Mouse (Mus musculus): Measurements from ENCODE around the gene Mon2. TPM values are rescaled to one million over a fixed set of nuclear protein-coding genes. Genes with fewer than 3 reads are reported as not detected.

Mon2 gene
- polyA plus RNA-seq, 1 experiment from 2014 or later: 15.1 TPM

GRCm38 (mm10) chr10:122990606-122991005, 85.7 kb downstream of the Mon2 start:
- no peak overlapping the region for H3K27ac ChIP-seq (ENCODE audit: low read depth, low read length)
- peaks cover 8% of the 10 kb centered on the region for H3K4me1 ChIP-seq (ENCODE audit: control insufficient read depth, insufficient read depth, low read depth, low read length)

DNA sequence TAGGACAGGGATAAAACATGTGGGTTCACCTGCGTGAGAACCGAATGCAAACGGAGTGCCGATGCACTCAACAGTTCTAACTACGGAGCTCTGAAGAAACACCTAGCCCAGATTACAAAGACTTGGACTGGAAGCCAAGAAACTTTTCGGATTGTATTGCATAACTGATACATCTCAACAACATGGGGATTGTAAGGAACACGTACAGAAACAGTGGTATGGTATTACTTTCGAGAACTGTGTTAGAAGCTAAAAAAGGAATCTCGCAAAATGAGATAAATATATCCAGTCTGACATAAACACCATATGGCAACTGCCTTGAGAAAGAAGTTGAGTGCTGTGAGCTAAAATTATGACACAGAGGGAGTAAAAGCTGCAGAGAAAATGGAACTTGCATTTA, 86.4 kb downstream of the Mon2 start:
- no peak for ATAC-seq
- Histone ChIP-seq H3K9me3 (ENCODE audit: control insufficient read depth, low read length) (no peaks in the 10 kb centered on the region), H3K4me3 (ENCODE audit: low read length) (no peak overlapping the region), H3K36me3 (ENCODE audit: control insufficient read depth, insufficient read depth, low read length) (peaks cover 6% of the 10 kb centered on the region; the same call in 1 of the 2 replicates), H3K4me2 (ENCODE audit: low read length) (no peak overlapping the region), H3K4me1 (ENCODE audit: control insufficient read depth, insufficient read depth, low read depth, low read length) (peaks cover 8% of the 10 kb centered on the region), H3K27me3 (replicated peaks; ENCODE audit: control insufficient read depth, insufficient read depth, low read length) (no peaks in the 10 kb centered on the region), H3K9ac (ENCODE audit: low read depth, low read length) (no peak overlapping the region), H3K27ac (ENCODE audit: low read depth, low read length) (no peak overlapping the region)
- 95% methylated on average over 9 of the region's 9 CpGs for WGBS

More at GRCm38 (mm10) chr10:122990606-122991005, 85.7 kb downstream of the Mon2 start:
- Histone ChIP-seq H3K27me3 (replicated peaks; ENCODE audit: control insufficient read depth, insufficient read depth, low read length) (no peaks in the 10 kb centered on the region), H3K4me3 (ENCODE audit: low read length) (no peak overlapping the region), H3K9ac (ENCODE audit: low read depth, low read length) (no peak overlapping the region), H3K36me3 (ENCODE audit: control insufficient read depth, insufficient read depth, low read length) (peaks cover 11% of the 10 kb centered on the region), H3K4me2 (ENCODE audit: low read length) (no peak overlapping the region), H3K9me3 (ENCODE audit: control insufficient read depth, low read length) (no peaks in the 10 kb centered on the region)
- WGBS: 95% methylated on average over 6 of the region's 6 CpGs
- no peak for ATAC-seq

GRCm38 (mm10) chr10:122988372-122988771, 87.9 kb downstream of the Mon2 start:
- no peak overlapping the region for H3K27ac ChIP-seq (ENCODE audit: low read depth, low read length)
- no peaks in the 10 kb centered on the region for H3K9me3 ChIP-seq (ENCODE audit: control insufficient read depth, low read length)

DNA sequence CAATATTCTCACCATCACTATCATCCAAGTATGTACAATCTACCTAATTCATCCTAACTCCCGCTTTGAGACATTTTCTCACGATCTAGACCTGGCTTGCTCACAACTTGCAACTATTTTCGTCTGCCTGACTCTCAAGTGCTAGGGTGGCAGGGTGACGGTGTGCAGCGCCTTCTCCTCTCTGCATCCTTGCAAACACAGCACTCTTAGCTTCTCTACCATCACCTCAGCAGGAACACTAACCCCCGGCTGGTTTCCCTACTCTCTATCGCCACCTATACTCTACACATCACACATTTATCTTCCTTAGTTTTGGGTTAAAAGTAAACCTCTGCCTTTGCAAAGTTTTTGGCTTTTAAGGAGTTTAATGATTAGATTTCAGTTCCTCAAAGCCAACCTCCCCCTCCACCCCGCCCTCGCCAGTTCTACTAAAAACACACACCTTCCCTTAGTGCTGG, 88.6 kb downstream of the Mon2 start:
- Histone ChIP-seq H3K4me3 (ENCODE audit: low read length) (no peak overlapping the region), H3K27me3 (replicated peaks; ENCODE audit: control insufficient read depth, insufficient read depth, low read length) (no peaks in the 10 kb centered on the region), H3K4me2 (ENCODE audit: low read length) (0 out of 2 replicates have a peak overlapping the region, but pooled peaks have one; percentile 6), H3K27ac (ENCODE audit: low read depth, low read length) (peak overlapping the region; percentile 12; the same call in 1 of the 2 replicates), H3K36me3 (ENCODE audit: control insufficient read depth, insufficient read depth, low read length) (0 out of 2 replicates have a peak, but pooled peaks cover 4% of the 10 kb centered on the region), H3K4me1 (ENCODE audit: control insufficient read depth, insufficient read depth, low read depth, low read length) (peaks cover 16% of the 10 kb centered on the region), H3K9ac (ENCODE audit: low read depth, low read length) (no peak overlapping the region), H3K9me3 (ENCODE audit: control insufficient read depth, low read length) (no peaks in the 10 kb centered on the region)
- WGBS: 25% methylated on average over 9 of the region's 9 CpGs
- no peak for ATAC-seq

More at GRCm38 (mm10) chr10:122988372-122988771, 87.9 kb downstream of the Mon2 start:
- ATAC-seq: no peak
- Histone ChIP-seq H3K4me1 (ENCODE audit: control insufficient read depth, insufficient read depth, low read depth, low read length) (peaks cover 10% of the 10 kb centered on the region), H3K9ac (ENCODE audit: low read depth, low read length) (no peak overlapping the region), H3K27me3 (replicated peaks; ENCODE audit: control insufficient read depth, insufficient read depth, low read length) (no peaks in the 10 kb centered on the region), H3K36me3 (ENCODE audit: control insufficient read depth, insufficient read depth, low read length) (0 out of 2 replicates have a peak, but pooled peaks cover 4% of the 10 kb centered on the region), H3K4me3 (ENCODE audit: low read length) (no peak overlapping the region), H3K4me2 (ENCODE audit: low read length) (no peak overlapping the region)
- 84% methylated on average over 7 of the region's 7 CpGs for WGBS

DNA sequence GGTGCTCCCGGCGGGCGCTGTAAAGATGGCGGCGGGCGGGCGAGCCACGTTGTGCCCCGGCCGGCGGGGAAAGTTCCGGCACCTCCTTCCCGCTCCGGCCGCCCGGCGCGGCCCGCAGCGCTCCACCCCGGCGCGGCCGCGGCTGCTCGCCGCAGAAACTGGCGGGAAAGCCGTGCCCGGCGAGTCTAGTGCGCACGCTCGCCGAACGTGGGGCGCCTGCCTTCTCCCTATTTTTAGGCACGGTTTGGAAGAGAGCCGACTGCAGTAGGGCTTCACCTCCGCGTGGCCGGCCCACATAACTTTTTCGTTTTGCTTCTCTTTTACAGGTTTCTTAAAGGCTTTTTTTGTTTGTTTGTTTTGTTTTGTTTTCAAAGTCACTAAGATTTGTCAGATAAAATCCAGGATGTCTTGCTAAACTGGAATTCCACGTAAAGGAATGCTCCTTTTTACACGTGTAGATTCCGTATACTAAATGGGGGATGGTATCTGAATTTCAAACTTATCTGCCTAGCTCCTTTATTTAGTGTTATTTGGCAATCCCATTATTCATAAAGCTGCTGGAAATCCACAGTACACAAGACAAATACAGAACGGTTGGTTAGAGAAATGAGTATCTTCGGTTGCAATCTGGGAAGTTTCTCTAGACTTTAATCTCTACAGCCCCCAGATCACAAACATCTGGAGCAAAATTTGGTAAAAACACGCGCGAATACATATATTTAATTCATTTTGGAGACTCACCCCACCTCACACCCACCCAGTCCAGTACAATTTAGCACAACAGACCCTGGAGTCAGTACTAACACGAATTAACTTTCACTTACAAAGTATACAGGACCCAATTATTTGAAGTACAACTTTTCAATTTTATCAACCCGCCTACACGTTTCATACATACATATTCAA, 89.7 kb downstream of the Mon2 start:
- H3K4me2 ChIP-seq (ENCODE audit: low read length): peak overlapping the region; percentile 71
- 12% methylated on average over 43 of the region's 54 CpGs for WGBS
- H3K27me3 ChIP-seq (replicated peaks; ENCODE audit: control insufficient read depth, insufficient read depth, low read length): no peaks in the 10 kb centered on the region
- ATAC-seq: peak; percentile 70
- peak overlapping the region; percentile 97 for H3K9ac ChIP-seq (ENCODE audit: low read depth, low read length)
- peaks cover 16% of the 10 kb centered on the region for H3K4me1 ChIP-seq (ENCODE audit: control insufficient read depth, insufficient read depth, low read depth, low read length)
- no peaks in the 10 kb centered on the region for H3K9me3 ChIP-seq (ENCODE audit: control insufficient read depth, low read length)
- peak overlapping the region; percentile 91 for H3K4me3 ChIP-seq (ENCODE audit: low read length)
- 0 out of 2 replicates have a peak, but pooled peaks cover 4% of the 10 kb centered on the region for H3K36me3 ChIP-seq (ENCODE audit: control insufficient read depth, insufficient read depth, low read length)
- peak overlapping the region; percentile 100 for H3K27ac ChIP-seq (ENCODE audit: low read depth, low read length)

DNA sequence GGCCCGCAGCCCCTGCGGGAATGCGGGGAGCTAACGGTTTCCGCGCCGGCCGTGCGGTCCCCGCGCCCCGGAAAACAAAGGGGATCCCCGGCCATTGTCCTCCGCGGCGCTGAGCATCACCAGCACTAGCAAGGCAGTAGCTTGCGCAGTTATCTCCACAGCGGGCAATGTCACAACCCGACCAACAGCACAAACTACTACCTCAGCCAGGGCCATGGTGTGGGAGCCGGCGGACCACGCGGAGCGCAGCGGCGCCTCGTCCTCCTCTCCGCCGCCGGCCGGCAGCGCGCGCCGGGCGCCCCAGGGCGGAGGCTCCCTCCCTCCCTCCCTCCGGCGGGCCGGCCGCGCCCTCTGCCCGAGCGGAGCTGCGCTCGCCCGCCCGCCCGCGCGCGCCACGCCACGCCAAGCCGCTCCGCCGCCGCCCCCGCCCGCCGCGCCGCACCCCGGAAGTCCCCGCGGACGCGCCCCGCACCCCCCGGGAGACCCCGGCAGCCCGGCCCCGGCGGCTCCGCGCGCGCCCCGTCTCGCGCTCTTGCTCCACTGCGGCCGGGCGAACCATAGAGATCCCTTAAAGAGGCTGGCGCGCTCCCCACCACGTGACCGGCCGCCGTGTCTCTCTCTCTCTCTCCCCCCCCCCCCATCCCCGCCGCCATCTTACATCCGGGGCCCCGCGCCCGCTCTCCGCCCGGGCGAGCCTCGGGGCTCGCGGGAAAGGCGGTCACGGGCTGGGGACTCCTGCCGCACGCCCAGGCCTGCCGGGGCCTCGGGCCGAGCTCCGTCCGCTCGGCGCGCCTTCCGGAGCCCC, 90.6 kb downstream of the Mon2 start:
- no peaks in the 10 kb centered on the region for H3K9me3 ChIP-seq (ENCODE audit: control insufficient read depth, low read length)
- peak overlapping the region; percentile 100 for H3K27ac ChIP-seq (ENCODE audit: low read depth, low read length)
- H3K4me3 ChIP-seq (ENCODE audit: low read length): peak overlapping the region; percentile 91
- H3K4me1 ChIP-seq (ENCODE audit: control insufficient read depth, insufficient read depth, low read depth, low read length): peaks cover 16% of the 10 kb centered on the region
- ATAC-seq: peak; percentile 92
- H3K36me3 ChIP-seq (ENCODE audit: control insufficient read depth, insufficient read depth, low read length): peaks cover 4% of the 10 kb centered on the region; the same call in 1 of the 2 replicates
- H3K9ac ChIP-seq (ENCODE audit: low read depth, low read length): peak overlapping the region; percentile 97
- H3K27me3 ChIP-seq (replicated peaks; ENCODE audit: control insufficient read depth, insufficient read depth, low read length): no peaks in the 10 kb centered on the region
- H3K4me2 ChIP-seq (ENCODE audit: low read length): peak overlapping the region; percentile 71
- WGBS: 0% methylated on average over 39 of the region's 115 CpGs

GRCm38 (mm10) chr10:122985252-122985514, 91.1 kb downstream of the Mon2 start:
- Histone ChIP-seq H3K27ac (ENCODE audit: low read depth, low read length) (peak overlapping the region; percentile 100), H3K36me3 (ENCODE audit: control insufficient read depth, insufficient read depth, low read length) (peaks cover 4% of the 10 kb centered on the region; the same call in 1 of the 2 replicates), H3K4me1 (ENCODE audit: control insufficient read depth, insufficient read depth, low read depth, low read length) (peaks cover 16% of the 10 kb centered on the region), H3K27me3 (replicated peaks; ENCODE audit: control insufficient read depth, insufficient read depth, low read length) (no peaks in the 10 kb centered on the region), H3K4me3 (ENCODE audit: low read length) (peak overlapping the region; percentile 91), H3K9ac (ENCODE audit: low read depth, low read length) (peak overlapping the region; percentile 97), H3K4me2 (ENCODE audit: low read length) (peak overlapping the region; percentile 71), H3K9me3 (ENCODE audit: control insufficient read depth, low read length) (no peaks in the 10 kb centered on the region)
- no peak; the same call in 1 of the 2 replicates for ATAC-seq
- WGBS: under 1% methylated on average over 36 of the region's 37 CpGs

- Histone ChIP-seq H3K36me3 (ENCODE audit: control insufficient read depth, insufficient read depth, low read length) (peaks cover 4% of the 10 kb centered on the region; the same call in 1 of the 2 replicates), H3K4me1 (ENCODE audit: control insufficient read depth, insufficient read depth, low read depth, low read length) (peaks cover 16% of the 10 kb centered on the region), H3K9me3 (ENCODE audit: control insufficient read depth, low read length) (no peaks in the 10 kb centered on the region), H3K4me3 (ENCODE audit: low read length) (peak overlapping the region; percentile 91), H3K27ac (ENCODE audit: low read depth, low read length) (peak overlapping the region; percentile 100), H3K9ac (ENCODE audit: low read depth, low read length) (peak overlapping the region; percentile 97), H3K27me3 (replicated peaks; ENCODE audit: control insufficient read depth, insufficient read depth, low read length) (no peaks in the 10 kb centered on the region), H3K4me2 (ENCODE audit: low read length) (peak overlapping the region; percentile 71)
- ATAC-seq: no peak
- WGBS: 2% methylated on average over 10 of the region's 10 CpGs
Measured at GRCm38 (mm10) chr10:122984531-122985251, 91.6 kb downstream of the Mon2 start.

Measured in hindbrain, embryonic 16.5 days (tissue).